Mouse (Mus musculus) embryonic fibroblast, embryonic 13.5 days (primary cell): ENCODE data around the gene Nrl.

Source experiments
- CTCF ChIP-seq: IDR thresholded peaks from 2 replicates; pipeline ENCODE4 v1.5.1; 2011; ENCODE audit warnings: mild to moderate bottlenecking, control low read depth, low read length, moderate library complexity, borderline replicate concordance; ENCODE audit not compliant: insufficient read depth
- POLR2A ChIP-seq: IDR thresholded peaks from 2 replicates; pipeline ENCODE4 v1.6.1; 2011; ENCODE audit warnings: low read depth, mild to moderate bottlenecking, control low read depth, low read length, moderate library complexity

DNA sequence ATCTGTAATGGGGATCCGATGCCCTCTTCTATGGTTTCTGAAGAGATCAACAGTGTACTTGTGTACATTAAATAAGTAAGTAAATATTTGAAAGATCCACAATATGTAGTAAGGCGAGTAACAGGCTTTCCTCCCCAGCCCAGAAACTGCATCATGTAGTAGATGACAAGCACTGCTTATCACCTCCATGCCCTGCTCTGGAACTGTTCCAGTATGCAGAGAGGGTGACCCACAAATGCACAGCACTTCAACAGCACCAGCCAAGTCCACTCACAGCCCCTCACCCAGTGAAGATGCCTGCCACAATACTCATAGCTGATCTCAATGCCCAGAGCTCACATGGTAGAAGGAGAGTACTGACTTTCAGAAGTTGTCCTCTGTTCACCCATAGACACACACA lies 45.8 kb upstream of the Nrl start:
- TF ChIP-seq CTCF (no peak), POLR2A (no peak)
